Mouse (Mus musculus) C2C12 (cell line): Measurements from ENCODE around the gene 4930507D05Rik.

ENCODE experiments used
- CEBPB ChIP-seq: IDR thresholded peaks from one replicate; pipeline ENCODE4 v1.6.1; 2011; ENCODE audit warnings: low read depth, mild to moderate bottlenecking, control low read depth, moderate library complexity
- CTCF ChIP-seq: IDR thresholded peaks from one replicate; pipeline ENCODE4 v1.5.1; 2011; ENCODE audit not compliant: control insufficient read depth, insufficient read depth, insufficient read length
- FOSL1 ChIP-seq: IDR thresholded peaks from one replicate; pipeline ENCODE4 v1.8.0; 2011; ENCODE audit warnings: mild to moderate bottlenecking, low read length; ENCODE audit not compliant: poor library complexity, insufficient read depth, severe bottlenecking
- MAX ChIP-seq: IDR thresholded peaks from one replicate; pipeline ENCODE4 v1.6.1; 2011; ENCODE audit warnings: mild to moderate bottlenecking, control low read depth
- MYOD1 ChIP-seq: IDR thresholded peaks from one replicate; pipeline ENCODE4 v1.6.1; 2011; ENCODE audit warnings: low read depth; ENCODE audit not compliant: control insufficient read depth, insufficient read length
- USF1 ChIP-seq: IDR thresholded peaks from one replicate; pipeline ENCODE4 v1.6.1; 2011; ENCODE audit warnings: low read depth, mild to moderate bottlenecking, control low read depth, moderate library complexity

GRCm38 (mm10) chr10:62450280-62450640 is 971 bp downstream of the 4930507D05Rik start:
- TF ChIP-seq CTCF (no peak), MYOD1 (no peak), USF1 (no peak), CEBPB (no peak), FOSL1 (no peak), MAX (no peak)
